Mouse (Mus musculus) 3134 (cell line): Measurements from ENCODE around the gene Nploc4.
A peak's percentile ranks its signal among the peaks of the same experiment; 100 is the strongest.

ENCODE experiments used
- DNase-seq: peaks from one replicate; pipeline ENCODE4 v3.0.0-alpha.2; 2011; ENCODE audit warnings: low spot score; ENCODE audit not compliant: insufficient read length; ENCODE audit errors: extremely low read depth

Gene Nploc4

GRCm38 (mm10) chr11:120380271-120380670, 57.2 kb downstream of the Nploc4 start:
- no peak for DNase-seq

GRCm38 (mm10) chr11:120378611-120379540, 58.6 kb downstream of the Nploc4 start, which contains the start of gene Faap100:
Faap100 (minus strand) TSS chr11:120378764.
- DNase-seq, result peak; percentile 96

- no peak for DNase-seq
Measured at GRCm38 (mm10) chr11:120378031-120378610, 59.4 kb downstream of the Nploc4 start.

GRCm38 (mm10) chr11:120377337-120377736, 60.2 kb downstream of the Nploc4 start:
- DNase-seq, result no peak

- no peak for DNase-seq
Measured at GRCm38 (mm10) chr11:120376302-120377160, 61.0 kb downstream of the Nploc4 start.

- DNase-seq, result no peak
Measured at GRCm38 (mm10) chr11:120375324-120375723, 62.2 kb downstream of the Nploc4 start.

- DNase-seq, result no peak
Measured at GRCm38 (mm10) chr11:120373820-120374586, 63.5 kb downstream of the Nploc4 start.

GRCm38 (mm10) chr11:120373025-120373424, 64.5 kb downstream of the Nploc4 start:
- no peak for DNase-seq

GRCm38 (mm10) chr11:120369656-120370055, 67.9 kb downstream of the Nploc4 start:
- DNase-seq, result peak; percentile 65

- no peak for DNase-seq
Measured at GRCm38 (mm10) chr11:120366443-120367027, 71.0 kb downstream of the Nploc4 start.

GRCm38 (mm10) chr11:120362891-120363290, 74.6 kb downstream of the Nploc4 start:
- DNase-seq, result no peak

GRCm38 (mm10) chr11:120361295-120361694, 76.2 kb downstream of the Nploc4 start, which contains the start of gene Fscn2:
Fscn2 (plus strand) TSS chr11:120361534.
- DNase-seq, result no peak

- no peak for DNase-seq
Measured at GRCm38 (mm10) chr11:120360755-120361154, 76.8 kb downstream of the Nploc4 start.

GRCm38 (mm10) chr11:120360062-120360461, 77.4 kb downstream of the Nploc4 start:
- no peak for DNase-seq

GRCm38 (mm10) chr11:120359391-120359790, 78.1 kb downstream of the Nploc4 start:
- no peak for DNase-seq

GRCm38 (mm10) chr11:120357791-120358401, 79.6 kb downstream of the Nploc4 start:
- peak; percentile 73 for DNase-seq

- DNase-seq, result no peak
Measured at GRCm38 (mm10) chr11:120356900-120357299, 80.6 kb downstream of the Nploc4 start.

- DNase-seq, result no peak
Measured at GRCm38 (mm10) chr11:120356319-120356840, 81.1 kb downstream of the Nploc4 start.
